Mouse (Mus musculus): ENCODE measurements at regions not wholly inside any gene's neighbourhood (a gene's known extent, or its start where the extent isn't known, plus 50 kb on each side); places are given as distances from the start of the nearest gene placed in this dataset.
"Not testable (repeated sequence)": the region's sequence is repeated elsewhere in the genome, so short reads cannot be mapped to it uniquely, and the experiment has no call there.

DNA sequence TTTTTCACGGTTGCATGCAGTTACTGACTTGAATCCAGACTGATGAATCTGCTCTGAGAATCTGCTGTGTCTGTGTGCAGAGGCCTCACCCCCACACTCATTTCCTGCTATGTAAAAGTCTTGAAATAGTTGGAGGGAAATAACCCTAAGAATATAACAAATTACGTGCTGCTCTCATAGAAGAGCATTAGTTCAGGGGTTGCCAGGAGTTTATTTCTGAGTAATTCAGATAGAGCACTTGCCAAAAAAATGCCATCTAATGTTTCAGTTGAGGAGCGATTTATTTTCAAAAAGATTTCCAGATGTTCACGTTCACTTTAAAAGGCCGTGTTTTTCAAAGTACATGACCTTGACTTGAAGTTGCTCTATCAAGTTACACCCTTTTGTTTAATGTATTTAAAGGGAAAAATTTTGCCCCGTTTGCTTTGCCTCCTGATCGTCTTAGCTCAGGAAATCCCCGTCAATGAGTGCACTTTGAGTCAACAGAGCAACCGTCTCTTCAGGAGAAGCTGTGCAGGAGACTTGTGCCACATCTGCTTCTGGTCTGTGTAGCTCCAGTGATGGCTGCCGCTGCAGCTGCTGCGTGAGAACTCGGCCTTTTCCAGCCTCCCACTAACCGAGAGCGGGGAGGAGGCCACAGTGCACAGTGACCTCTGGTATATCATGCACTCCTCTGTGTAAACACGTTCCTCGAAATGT lies 50.9 kb upstream of the Sec61g start:
- peak in 1 of 2 experiments; percentile 20 for DNase-seq (ENCODE audit: low spot score in 2 of 2)

DNA sequence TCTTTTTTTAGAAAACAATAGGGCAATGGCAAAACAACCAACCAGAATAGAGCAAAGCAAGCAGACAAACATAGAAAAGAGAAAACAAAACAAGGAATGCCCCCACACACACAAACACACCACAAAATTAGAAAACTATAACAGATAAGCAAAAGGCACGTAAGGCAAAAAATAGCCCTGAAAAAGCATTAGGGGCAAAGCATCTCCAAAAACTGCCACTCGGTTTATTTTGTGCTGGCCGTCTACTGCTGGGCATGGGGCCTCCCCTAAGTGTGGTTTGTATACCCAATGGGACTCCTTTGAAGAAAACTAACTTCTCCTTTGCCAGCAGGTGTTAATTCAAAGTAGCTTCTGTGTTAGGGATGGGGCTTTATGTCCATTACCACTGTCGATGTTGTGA lies 53.4 kb upstream of the Sec61g start:
- DNase-seq (ENCODE audit: low spot score in 2 of 2), result no peak

DNA sequence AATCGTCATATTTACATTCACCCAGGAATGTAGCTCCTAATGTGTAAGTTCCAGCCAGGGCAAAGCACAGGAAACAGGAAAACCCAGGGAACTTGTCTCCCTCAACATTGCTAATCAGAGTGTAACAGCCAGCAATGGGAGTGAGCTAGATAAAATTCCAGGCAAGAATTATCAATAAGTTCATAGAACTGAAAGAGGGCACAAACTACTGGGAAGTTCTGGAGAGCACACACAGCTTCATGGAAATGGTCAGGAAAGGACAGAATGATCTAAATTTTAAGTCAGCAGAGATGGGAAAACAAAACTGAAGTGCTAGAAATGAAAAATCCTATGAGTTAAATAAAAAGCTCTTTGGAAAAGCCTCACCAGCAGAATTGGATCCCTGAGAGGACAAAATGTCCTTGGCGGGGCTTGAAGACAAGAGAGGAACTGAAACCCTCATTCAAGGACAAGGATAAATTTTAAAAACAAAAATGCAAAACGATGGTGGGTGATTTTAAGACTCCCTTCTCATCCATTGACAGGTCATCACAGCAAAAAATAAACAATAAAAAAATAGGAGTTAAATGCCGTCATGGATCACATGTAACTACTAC lies 80.9 kb upstream of the Sec61g start:
- DNase-seq (ENCODE audit: low spot score in 2 of 2), result no peak

DNA sequence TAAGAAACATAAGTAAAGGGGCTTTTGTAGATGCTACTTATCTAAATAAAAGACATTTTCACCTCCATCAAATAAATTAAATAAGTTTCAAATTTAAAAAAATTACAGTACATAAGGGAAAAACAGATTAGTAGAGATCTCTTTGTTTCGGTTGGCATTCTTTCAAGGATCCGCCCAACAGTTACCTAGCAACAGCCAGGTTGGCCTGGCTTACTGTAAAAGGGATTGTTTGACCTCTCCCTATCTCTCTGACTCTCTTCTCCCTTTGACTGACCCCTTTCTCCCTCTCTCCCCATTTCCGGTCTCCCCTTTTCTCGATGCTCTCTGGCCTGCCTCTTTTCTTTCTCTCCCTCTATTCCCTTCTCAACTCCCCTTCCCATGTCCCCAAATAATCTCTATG lies 82.3 kb upstream of the Sec61g start:
- DNase-seq (ENCODE audit: low spot score in 2 of 2), result no peak

DNA sequence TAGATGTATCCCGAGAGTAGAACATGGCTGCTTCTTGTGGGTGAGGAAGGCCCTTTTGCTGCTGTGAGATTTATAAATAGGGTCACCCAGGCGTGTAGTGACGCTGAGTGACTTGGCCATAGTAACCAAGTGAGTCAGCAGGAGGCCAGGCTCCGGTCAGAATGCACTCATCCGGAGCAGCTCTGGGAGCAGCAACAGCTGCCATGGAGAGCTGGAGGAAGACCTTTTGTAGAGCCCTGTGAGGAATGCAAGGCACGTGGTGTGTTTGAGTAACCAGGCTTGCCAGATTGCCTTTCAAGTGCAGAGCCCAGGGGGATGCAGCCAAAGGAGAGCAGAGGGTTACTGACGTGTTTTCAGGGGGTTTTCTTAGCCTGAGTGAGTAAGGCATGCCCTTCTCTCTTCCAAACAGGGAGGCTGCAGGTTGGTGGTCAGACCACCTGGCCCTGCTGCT lies 83.2 kb upstream of the Sec61g start:
- peak; percentile 26 to 59 for DNase-seq (ENCODE audit: low spot score in 2 of 2)

DNA sequence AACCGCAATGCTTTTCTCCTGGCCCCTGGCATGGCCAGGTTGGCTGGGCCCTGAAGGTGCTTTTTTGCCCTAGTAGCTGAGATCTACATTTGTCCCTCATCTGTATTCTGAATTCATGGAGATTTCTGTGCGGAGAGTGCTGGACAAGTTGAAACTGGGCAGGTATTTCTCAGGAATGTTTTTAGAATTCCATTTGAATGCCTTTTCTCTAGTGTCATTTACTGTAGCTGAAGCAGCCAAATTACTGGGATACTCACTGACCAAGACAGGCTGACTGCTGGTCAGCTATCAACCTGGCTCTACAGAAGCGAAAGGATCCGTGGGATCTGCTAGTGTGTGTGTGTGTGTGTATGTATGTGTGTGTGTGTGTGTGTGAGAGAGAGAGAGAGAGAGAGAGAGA lies 83.7 kb upstream of the Sec61g start:
- DNase-seq (ENCODE audit: low spot score in 2 of 2), result no peak

DNA sequence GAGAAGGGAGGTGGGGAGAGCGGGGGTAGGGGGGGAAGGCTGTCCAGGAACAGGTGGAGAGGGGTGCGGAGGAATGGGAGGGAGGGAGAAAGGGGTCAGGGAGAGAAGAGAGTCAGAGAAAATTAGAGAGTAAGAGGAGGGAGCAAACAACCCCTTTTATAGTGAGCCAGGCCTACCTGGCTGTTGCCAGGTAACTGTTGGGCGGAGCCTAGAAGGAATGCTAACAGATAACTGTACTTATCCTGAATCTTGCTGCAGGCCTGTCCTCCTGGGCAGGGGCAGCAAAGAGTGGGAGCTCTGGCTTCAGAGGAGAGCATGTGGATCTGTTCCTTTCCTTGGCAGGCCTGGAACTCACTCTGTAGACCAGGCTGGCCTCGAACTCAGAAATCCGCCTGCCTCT lies 84.5 kb upstream of the Sec61g start:
- DNase-seq (ENCODE audit: low spot score in 2 of 2), result no peak

DNA sequence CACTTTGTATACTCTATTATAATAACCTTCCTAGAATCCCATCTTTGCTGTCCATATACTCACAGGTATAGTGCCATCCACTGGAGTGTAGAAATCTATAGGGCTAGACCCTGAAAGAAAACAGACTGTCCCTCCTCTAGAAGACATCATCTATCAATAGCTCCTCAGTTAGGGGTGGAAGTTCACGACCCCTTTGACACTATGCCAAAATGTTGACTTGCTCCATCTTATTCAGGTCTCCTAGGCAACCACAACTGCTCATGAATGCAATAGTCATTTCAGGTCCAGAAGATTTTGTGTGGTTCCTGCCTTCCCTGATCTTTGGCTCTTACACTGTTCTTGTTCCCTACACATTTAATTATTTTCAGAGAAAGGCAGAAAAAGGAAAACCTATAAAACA lies 86.5 kb upstream of the Sec61g start:
- DNase-seq (ENCODE audit: low spot score in 2 of 2), result no peak

DNA sequence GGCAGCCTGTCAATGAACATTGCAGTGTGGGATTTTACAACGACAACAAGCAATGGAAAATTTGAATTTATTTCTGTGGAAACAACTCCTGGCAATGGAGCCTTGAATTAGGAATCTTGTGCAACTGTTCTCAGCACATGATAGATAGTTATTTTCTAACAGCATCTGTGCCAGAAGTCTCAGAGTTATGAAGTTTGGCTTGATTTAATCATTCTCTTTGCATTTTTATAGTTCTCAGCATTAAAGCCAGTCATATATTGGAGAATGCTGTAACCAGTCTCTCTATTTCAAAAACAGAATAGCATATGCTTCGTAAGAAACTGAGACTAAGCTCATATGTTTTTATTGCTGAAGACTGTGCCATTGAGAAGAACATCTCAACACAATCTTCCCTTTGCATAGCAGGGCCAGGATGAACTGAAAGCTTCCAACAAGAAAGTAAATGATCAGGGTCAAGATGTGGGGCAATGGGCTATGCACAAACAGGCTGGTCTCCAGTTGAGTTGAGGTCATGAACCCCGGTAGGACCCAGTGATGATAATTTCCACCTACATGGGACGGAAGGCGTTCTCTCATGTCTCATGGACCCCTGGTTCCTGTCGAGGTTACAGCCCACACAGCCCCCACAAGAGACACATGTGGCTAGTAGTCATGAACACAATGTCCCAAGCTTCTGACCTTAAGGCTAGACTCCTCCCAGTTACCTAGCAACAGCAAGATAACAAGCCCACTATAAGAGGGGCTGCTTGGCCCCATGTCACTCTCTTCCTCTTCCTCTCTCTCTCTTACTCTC lies 89.0 kb upstream of the Sec61g start:
- no peak for DNase-seq (ENCODE audit: low spot score in 2 of 2)

DNA sequence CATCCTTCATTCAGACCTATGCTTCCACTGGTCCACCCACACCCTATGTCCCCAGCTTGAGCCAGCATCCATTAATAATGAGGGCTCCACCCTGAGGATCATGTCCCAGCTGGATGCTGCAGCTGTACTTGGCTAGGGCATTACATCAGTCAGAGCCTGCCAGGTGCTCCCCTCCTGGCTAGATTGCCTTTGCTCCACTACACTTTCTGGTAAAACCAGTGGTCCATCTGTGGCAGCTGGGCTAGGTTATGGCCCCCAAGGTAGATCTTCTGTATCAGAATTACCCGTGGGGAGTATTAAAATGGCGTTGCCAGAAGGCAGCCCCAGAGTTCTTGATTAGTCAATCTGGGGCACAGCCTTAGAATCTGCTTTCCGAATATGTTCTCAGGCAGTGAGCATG lies 94.7 kb upstream of the Sec61g start:
- DNase-seq (ENCODE audit: low spot score in 2 of 2), result peak in 1 of 2 experiments; percentile 25

DNA sequence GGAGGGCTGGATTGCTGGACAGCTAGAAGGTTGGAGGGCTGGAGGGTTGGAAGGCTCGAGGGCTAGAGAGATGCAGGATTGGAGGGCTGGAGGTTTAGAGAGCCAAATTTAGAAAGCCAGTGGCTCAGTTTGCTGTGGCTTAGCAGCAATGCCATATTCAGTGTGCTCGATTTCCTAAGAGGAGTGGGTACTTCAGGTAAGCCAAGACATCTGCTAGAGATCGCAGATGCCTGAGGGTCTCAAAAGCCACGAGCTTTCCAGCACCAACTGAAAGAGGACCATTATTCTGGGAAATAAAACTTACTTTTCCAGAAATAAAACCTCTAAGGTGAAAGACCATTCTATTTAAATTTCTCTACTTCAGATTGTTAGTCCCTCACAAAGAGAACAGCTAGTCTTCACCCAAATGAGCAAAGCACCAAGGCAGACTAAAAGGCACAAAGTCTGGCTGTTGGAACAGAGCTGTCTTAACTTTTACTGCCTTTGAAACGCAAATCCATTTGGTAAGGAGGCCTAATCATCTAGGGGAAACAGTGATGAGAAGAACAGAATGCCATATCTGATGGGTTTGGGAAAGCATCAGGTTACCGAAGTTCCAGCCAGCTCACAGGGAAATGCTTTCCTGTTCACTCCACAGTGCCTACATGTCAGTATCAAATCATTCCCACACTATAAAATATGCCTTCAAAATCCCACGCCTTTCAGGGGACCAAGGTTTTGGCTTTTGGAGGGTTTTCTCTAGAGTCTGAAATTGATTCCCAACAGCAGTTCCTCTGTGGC lies 98.3 kb upstream of the Sec61g start:
- no peak for DNase-seq (ENCODE audit: low spot score in 2 of 2)

DNA sequence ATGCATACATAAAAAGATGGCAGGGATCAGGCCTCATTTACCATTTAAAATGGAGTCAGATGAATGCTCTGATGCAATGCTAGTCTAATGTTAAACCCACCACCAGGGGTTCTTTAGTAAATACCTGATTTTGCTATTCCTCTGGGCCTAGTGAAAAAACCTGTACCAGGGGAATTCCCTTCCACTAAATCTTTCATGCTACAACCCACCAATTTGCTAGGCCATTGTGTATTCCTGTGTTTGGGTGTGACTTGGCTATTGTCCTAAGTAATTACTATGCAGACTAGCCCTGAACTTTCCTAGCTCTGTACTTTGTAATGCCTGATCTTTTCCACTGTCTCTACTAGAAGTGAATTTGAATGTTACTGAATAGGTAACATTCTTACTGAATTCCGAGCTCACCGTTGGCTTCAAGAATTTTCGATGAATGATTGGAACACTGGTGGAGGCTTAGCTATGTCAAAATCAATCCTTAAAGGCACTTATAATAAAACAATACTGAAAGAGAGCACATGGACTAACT lies 99.7 kb upstream of the Sec61g start:
- DNase-seq (ENCODE audit: low spot score in 2 of 2), result not testable (repeated sequence)

DNA sequence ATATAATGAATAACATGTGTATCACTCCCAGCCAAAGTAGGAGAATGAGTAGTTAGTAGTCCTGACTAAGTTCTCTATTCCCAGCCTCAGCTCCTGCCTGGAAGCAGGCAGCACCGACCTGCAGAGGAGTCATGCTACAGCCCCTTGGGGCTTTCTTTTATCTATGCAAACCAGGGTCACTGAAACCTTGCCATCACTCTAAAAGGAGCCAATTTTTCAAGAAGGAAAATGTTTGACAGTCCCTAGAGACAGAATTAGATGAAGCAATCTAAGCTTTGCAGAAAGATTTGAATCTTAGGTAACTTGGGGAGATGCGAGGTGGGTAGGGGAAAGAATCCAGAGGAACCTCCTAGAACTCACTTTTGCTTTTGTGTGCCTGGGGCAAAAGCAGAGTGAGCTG lies 103.5 kb upstream of the Sec61g start:
- no peak for DNase-seq (ENCODE audit: low spot score in 2 of 2)

DNA sequence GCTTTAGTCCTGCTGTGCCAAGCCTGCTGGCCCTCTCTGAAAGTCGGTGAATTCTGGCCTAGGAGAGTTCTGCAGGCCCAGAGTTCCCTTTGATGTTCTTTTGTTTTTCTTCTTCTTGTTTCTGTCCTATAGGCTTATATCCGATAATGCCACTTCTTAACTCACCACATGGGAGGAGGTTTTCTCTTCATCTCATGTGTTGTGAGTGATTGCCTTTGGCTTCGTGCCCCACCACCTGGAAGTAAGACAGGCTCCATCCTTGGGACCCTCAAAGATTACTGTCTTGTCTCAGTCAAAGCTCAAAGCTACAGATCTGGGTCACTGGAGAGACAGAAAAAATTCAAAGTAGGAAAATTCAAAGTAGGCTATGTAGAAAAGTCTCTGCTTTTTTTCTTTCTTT lies 104.2 kb upstream of the Sec61g start:
- DNase-seq (ENCODE audit: low spot score in 2 of 2), result no peak

DNA sequence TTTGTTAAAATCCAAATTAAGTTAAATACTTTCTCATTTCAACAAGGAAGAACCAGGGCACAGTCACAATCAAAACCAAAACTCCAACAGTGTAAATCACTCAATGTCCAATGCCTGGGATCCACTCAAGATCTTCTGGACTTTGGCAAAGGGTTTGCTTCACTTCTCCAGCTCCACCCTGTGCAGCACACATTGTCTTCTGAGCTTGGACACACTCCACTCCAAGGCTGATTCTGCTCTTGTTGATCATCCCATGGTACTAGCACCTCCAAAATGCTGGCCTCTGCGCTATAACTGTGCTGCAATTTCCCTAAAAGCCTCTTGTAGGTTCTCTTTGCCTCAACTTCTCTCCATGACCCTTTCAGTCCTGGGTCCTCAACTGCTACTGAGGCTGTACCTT lies 111.5 kb upstream of the Sec61g start:
- DNase-seq (ENCODE audit: low spot score in 2 of 2), result no peak

DNA sequence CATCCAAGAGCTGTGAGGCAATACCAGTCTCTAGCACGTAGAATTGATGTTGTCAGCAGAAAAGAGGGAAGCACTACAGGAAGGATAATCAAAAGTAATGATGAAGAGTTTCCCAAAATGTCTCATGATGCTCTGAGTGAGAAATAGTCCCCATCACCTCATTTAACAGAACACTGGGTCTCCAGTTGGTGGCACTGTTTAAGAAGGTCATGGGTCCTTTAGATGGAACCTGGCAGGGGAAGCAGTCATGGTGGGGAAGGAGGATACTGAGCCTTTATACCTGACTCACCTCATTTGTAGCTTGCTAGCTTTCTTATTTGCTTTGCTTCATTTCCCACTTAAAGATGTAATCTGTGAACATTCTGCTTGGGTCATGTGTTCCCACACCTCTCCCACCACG lies 115.4 kb upstream of the Sec61g start:
- no peak for DNase-seq (ENCODE audit: low spot score in 2 of 2)

DNA sequence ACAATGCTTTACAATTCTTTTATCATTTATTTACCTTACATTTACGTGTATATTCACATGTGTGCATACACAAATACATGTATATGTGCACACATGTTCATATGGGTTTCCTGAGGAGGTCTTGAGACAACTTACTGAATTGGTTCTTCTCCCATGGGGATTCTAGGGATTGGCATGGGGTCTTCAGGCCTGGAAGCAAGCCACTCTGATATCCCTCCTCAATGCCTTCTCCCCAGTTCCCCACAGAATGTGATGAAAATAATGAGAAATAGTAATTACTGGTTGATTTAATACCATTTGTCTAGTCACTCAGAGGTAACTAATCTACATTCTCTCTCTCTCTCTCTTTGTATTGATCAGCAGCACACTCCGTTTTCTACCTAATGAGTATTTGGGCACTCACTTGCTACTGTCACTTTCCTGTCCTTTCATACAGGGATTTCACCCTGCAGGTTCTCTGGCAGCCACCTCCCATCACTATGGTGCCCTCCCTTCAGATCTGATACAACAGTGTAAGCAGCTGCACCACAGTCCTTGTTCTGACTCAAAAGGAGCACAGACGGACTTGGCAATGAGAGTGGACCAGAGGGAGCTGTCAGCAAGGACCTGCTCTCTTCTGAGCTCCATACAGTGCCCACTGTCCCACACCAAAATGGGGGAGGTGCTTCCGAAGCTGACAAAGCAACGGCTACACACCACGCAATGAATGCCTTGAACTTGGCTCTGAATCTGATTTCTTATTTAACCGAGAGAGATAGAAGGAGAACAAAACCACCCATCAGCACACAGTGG lies 119.2 kb upstream of the Sec61g start:
- DNase-seq (ENCODE audit: low spot score in 2 of 2), result no peak

DNA sequence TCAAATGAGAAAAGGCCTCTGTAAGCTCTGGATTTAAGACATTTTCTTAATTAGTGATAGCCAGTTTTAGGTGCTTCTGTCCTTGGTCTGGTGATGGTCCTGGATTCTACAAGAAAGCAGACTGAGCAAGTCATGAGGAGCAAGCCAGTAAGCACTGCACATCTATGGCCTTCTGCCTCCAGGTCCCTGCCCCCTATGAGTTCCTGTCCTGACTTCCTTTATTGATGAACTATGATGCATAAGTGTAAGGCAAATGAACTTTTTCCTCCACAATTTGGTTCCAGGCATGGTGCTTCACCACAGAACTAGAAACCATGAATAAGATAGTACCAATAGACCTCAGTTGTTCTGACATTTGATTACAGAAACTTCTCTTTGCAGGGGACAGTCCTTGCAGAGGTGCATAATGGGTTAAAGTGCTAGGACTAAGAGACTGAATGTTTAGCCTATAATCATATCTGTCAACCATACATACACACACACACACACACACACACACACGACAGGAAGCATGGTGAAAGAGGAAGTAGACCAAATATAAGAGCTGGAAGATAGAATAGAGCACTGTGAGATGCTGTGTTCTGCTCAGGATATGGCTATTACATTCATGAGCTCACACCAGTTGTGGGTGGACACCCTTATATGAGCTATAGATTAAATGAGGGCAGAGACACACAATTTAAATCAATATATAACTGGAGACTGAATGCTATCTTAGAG lies 121.3 kb upstream of the Sec61g start:
- no peak for DNase-seq (ENCODE audit: low spot score in 2 of 2)

DNA sequence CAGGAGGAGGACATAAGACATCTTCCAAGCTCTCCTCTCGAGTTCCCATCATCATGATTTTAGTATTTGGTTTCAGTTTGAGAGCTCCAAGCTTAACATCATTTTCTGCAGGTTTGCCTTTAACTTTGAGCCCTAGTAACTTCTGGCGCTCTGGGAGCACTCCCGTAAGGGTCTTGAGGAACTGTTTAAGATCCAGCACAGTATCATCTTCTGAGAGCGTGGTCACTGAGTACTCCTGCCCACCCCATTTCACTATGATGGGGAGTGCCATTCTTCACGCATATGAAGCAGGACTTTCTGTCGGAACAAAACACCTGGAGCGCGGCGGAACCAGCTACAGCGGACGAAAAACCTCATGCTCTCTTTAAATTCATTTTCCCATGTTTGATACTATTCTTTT lies 116.2 kb upstream of the Egfr start:
- not testable (repeated sequence) for DNase-seq (ENCODE audit: low spot score in 2 of 2)

DNA sequence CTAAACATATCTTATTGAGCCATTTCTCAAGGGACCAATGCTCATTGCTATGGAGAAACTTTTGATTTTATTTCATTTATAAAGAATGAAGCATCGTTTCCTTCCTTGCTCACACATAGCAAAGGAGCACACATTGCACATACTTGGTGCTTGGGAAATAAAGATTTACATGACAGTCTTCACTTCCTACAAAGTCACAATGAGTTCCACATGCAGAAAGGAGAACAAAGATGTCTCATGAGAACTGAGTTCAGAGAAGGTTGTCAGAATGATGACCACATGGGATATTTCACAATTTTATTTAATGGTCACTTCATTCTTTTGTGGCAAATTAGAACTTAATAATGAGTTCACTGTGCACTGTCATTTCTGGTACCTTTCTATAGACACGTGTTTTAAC lies 114.3 kb upstream of the Egfr start:
- DNase-seq (ENCODE audit: low spot score in 2 of 2), result no peak

Measured in gastrocnemius, postnatal 4 days (tissue).